ENCODE assay signal across 8 mouse cellular contexts in genomic region chr10:122096980-122097844, GRCm38 (mm10). TPM values are rescaled to one million over a fixed set of nuclear protein-coding genes. Genes with fewer than 3 reads are reported as not detected.
DNase-seq lines count a peak whose midpoint lies in the region; ATAC-seq lines count a peak whose summit lies in the region.

Rxylt1 (minus strand) TSS chr10:122097371.

- H3K9ac ChIP-seq in hindbrain, embryonic 11.5 days (ENCODE audit: low read depth, low read length), result peak within 1 kb of the TSS; percentile 85

- peak; percentile 99 for DNase-seq in Muller cell, postnatal 12 days (ENCODE audit: inconsistent ontology term)
- peak; percentile 98 for DNase-seq in cerebellum, adult 9-11 months
- peak; percentile 94 to 96 for DNase-seq in frontal cortex, adult 2 months (ENCODE audit: extremely low spot score in 1 of 2, low spot score in 1 of 2)
- peak; percentile 95 for DNase-seq in hindbrain, embryonic 11.5 days (ENCODE audit: low spot score)
- DNase-seq in layer of hippocampus, postnatal 10 days (ENCODE audit: low spot score in 2 of 2), result peak; percentile 88 to 92
- DNase-seq in lung, postnatal 10 days, result peak; percentile 99
- peak; percentile 95 for DNase-seq in ovary, postnatal 36 days (ENCODE audit: low spot score)
- DNase-seq in thymus, postnatal 25 days, result peak; percentile 95

- no peaks in the 10 kb centered on the region for H3K4me1 ChIP-seq in hindbrain, embryonic 11.5 days (replicated peaks; ENCODE audit: control insufficient read depth, insufficient read depth, low read length)

- H3K4me3 ChIP-seq in hindbrain, embryonic 11.5 days (ENCODE audit: low read depth, low read length), result peak within 1 kb of the TSS; percentile 75

- peak within 1 kb of the TSS; percentile 82 for H3K27ac ChIP-seq in hindbrain, embryonic 11.5 days (ENCODE audit: low read depth, low read length)

- 2% methylated on average over 43 of the region's 48 CpGs for WGBS in hindbrain, embryonic 11.5 days

- ATAC-seq in hindbrain, embryonic 11.5 days (ENCODE audit: low FRiP score), result peak; percentile 98

- H3K4me2 ChIP-seq in hindbrain, embryonic 11.5 days (replicated peaks; ENCODE audit: low read depth, low read length), result peak within 1 kb of the TSS; percentile 91

- no peaks in the 10 kb centered on the region for H3K27me3 ChIP-seq in hindbrain, embryonic 11.5 days (ENCODE audit: control insufficient read depth, insufficient read depth, low read length)

- no peaks in the 10 kb centered on the region for H3K9me3 ChIP-seq in hindbrain, embryonic 11.5 days (ENCODE audit: control insufficient read depth, low read length)

- no peaks in the 10 kb centered on the region for H3K36me3 ChIP-seq in hindbrain, embryonic 11.5 days (ENCODE audit: control insufficient read depth, insufficient read depth, low read length)

RNA-seq across cellular contexts. Expression of gene Rxylt1, which starts in this region (rescaled TPM):
- 19.9 and 22.0 TPM in 2 replicates for polyA plus RNA-seq in frontal cortex, adult 2 months (2012; rRNA removed)
- polyA plus RNA-seq in hindbrain, embryonic 11.5 days (2014; fragmentation: Nextera tagmentation; extraction: Ambion mirVana), result 42.5 and 43.1 TPM in 2 replicates
- total RNA-seq in layer of hippocampus, postnatal 10 days (2021), result 10 to 100 TPM; 46.5 to 51.1 TPM

Comparison
In these comparisons a context has a peak if more than half of its experiments do, and no peak if none do; other contexts are left out.
1. Peak in every context shown above with its lines: DNase-seq, ATAC-seq, H3K4me3 ChIP-seq and H3K27ac ChIP-seq.